Mouse (Mus musculus) testis, adult 2 months (tissue): ENCODE data around the gene Ncor2. TPM values are rescaled to one million over a fixed set of nuclear protein-coding genes. Genes with fewer than 3 reads are reported as not detected.

Experiments used
- H3K27ac ChIP-seq: fragments of 200-500 bp; 2 replicates; pipeline ENCODE4 v1.5.1; 2012; ENCODE audit warnings: low read depth, low read length; ENCODE audit not compliant: control insufficient read depth, insufficient read depth
- H3K27me3 ChIP-seq: fragments of 200-500 bp; 2 replicates; pipeline ENCODE4 v1.6.1; 2012; ENCODE audit warnings: mild to moderate bottlenecking, low read length, moderate library complexity; ENCODE audit not compliant: control insufficient read depth, insufficient read depth
- H3K36me3 ChIP-seq: fragments of 200-500 bp; 2 replicates; pipeline ENCODE4 v1.6.1; 2012; ENCODE audit warnings: mild to moderate bottlenecking, low read length; ENCODE audit not compliant: control insufficient read depth, insufficient read depth
- H3K4me1 ChIP-seq: fragments of 200-500 bp; 2 replicates; pipeline ENCODE4 v1.6.1; 2012; ENCODE audit warnings: low read length; ENCODE audit not compliant: control insufficient read depth, insufficient read depth
- H3K4me3 ChIP-seq: fragments of 200-500 bp; 2 replicates; pipeline ENCODE4 v1.5.1; 2012; ENCODE audit warnings: low read depth, mild to moderate bottlenecking, low read length, moderate library complexity, mixed read lengths; ENCODE audit not compliant: control insufficient read depth
- CTCF ChIP-seq: fragments of 200-500 bp; IDR thresholded peaks from 2 replicates; pipeline ENCODE4 v1.5.1; 2012; ENCODE audit warnings: low read depth, mild to moderate bottlenecking, inconsistent platforms, low read length, moderate library complexity; ENCODE audit not compliant: control insufficient read depth, insufficient read depth, insufficient replicate concordance
- POLR2A ChIP-seq: fragments of 200-500 bp; IDR thresholded peaks from 2 replicates; pipeline ENCODE4 v1.6.1; 2012; ENCODE audit warnings: low read depth, mild to moderate bottlenecking, inconsistent platforms, low read length, moderate library complexity; ENCODE audit not compliant: control insufficient read depth
- polyA plus RNA-seq: library from polyadenylated mRNA; depleted of rRNA; stranded (reverse); fragments of >200 nt; gene quantifications from 2 replicates; pipeline ENCODE4 v1.2.3, GENCODE M21; 2012

Ncor2 gene
- polyA plus RNA-seq, 1 experiment = 28.0 TPM

GRCm38 (mm10) chr5:125056696-125057554 lies 122.1 kb downstream of the Ncor2 start:
- Histone ChIP-seq H3K27me3 (no peaks in the 10 kb centered on the region), H3K4me3 (no peak overlapping the region), H3K36me3 (no peaks in the 10 kb centered on the region), H3K27ac (no peak overlapping the region), H3K4me1 (peaks cover 2% of the 10 kb centered on the region)
- TF ChIP-seq POLR2A (no peak), CTCF (no peak)

GRCm38 (mm10) chr5:125056331-125056695 lies 122.7 kb downstream of the Ncor2 start:
- H3K4me3 ChIP-seq = no peak overlapping the region
- no peak for TF ChIP-seq CTCF
- no peak for TF ChIP-seq POLR2A

GRCm38 (mm10) chr5:125055901-125056300 lies 123.1 kb downstream of the Ncor2 start:
- Histone ChIP-seq H3K4me1 (peaks cover 2% of the 10 kb centered on the region), H3K27me3 (no peaks in the 10 kb centered on the region), H3K27ac (no peak overlapping the region), H3K36me3 (no peaks in the 10 kb centered on the region), H3K4me3 (no peak overlapping the region)
- no peak for TF ChIP-seq CTCF
- no peak for TF ChIP-seq POLR2A

More at GRCm38 (mm10) chr5:125056331-125056695, 122.7 kb downstream of the Ncor2 start:
- H3K36me3 ChIP-seq = no peaks in the 10 kb centered on the region
- H3K27me3 ChIP-seq = no peaks in the 10 kb centered on the region
- peaks cover 2% of the 10 kb centered on the region for H3K4me1 ChIP-seq
- H3K27ac ChIP-seq = no peak overlapping the region

GRCm38 (mm10) chr5:125053661-125054060 lies 125.4 kb downstream of the Ncor2 start:
- no peaks in the 10 kb centered on the region for H3K36me3 ChIP-seq
- H3K27ac ChIP-seq = no peak overlapping the region
- peaks cover 2% of the 10 kb centered on the region for H3K4me1 ChIP-seq
- no peaks in the 10 kb centered on the region for H3K27me3 ChIP-seq
- no peak overlapping the region for H3K4me3 ChIP-seq
- TF ChIP-seq POLR2A = no peak
- TF ChIP-seq CTCF = no peak

- no peak overlapping the region for H3K4me3 ChIP-seq
- H3K27ac ChIP-seq = no peak overlapping the region
- H3K36me3 ChIP-seq = no peaks in the 10 kb centered on the region
- no peaks in the 10 kb centered on the region for H3K27me3 ChIP-seq
- no peak for TF ChIP-seq CTCF
- no peak for TF ChIP-seq POLR2A
- peaks cover 2% of the 10 kb centered on the region for H3K4me1 ChIP-seq
These were observed 126.2 kb downstream of the Ncor2 start for GRCm38 (mm10) chr5:125052603-125053488.

- Histone ChIP-seq H3K4me3 (no peak overlapping the region), H3K27me3 (no peaks in the 10 kb centered on the region), H3K27ac (no peak overlapping the region), H3K4me1 (no peaks in the 10 kb centered on the region; the same call in none of the 2 replicates), H3K36me3 (no peaks in the 10 kb centered on the region; the same call in 1 of the 2 replicates)
- TF ChIP-seq POLR2A = no peak
- TF ChIP-seq CTCF = no peak
These were observed 126.8 kb downstream of the Ncor2 start for GRCm38 (mm10) chr5:125052237-125052602.

- Histone ChIP-seq H3K27me3 (no peaks in the 10 kb centered on the region), H3K4me3 (no peak overlapping the region), H3K27ac (no peak overlapping the region), H3K36me3 (no peaks in the 10 kb centered on the region; the same call in 1 of the 2 replicates), H3K4me1 (no peaks in the 10 kb centered on the region; the same call in 1 of the 2 replicates)
- no peak for TF ChIP-seq POLR2A
- TF ChIP-seq CTCF = no peak
These were observed 129.5 kb downstream of the Ncor2 start for GRCm38 (mm10) chr5:125049481-125049880.
